Mouse (Mus musculus): ENCODE measurements around the gene Mrpl28.

DNA sequence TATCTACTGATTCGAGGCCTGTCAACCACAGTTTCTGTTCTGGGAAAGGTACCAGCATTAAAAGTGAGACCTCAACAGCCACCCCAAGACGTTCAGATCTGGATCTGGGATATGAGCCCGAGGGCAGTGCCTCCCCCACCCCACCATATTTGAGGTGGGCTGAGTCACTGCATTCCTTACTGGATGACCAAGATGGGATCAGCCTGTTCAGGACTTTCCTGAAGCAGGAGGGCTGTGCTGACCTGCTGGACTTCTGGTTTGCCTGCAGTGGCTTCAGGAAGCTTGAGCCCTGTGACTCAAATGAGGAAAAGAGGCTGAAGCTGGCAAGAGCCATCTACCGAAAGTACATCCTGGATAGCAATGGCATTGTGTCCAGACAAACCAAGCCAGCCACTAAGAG lies 19.5 kb downstream of the Mrpl28 start:
- no peak for TF ChIP-seq CTCF (IDR thresholded peaks at IDR 0.05)
- no peak for TF ChIP-seq POLR2A (IDR thresholded peaks at IDR 0.05; ENCODE audit: insufficient read depth, low read depth, low read length)
- no peak for TF ChIP-seq EP300 (IDR thresholded peaks at IDR 0.05; ENCODE audit: insufficient read depth, low read depth, low read length)
